Mouse (Mus musculus): ENCODE measurements around the gene BC024063.
A peak's percentile ranks its signal among the peaks of the same experiment; 100 is the strongest.
"Not testable (repeated sequence)": the region's sequence is repeated elsewhere in the genome, so short reads cannot be mapped to it uniquely, and the experiment has no call there.

BC024063 gene

DNA sequence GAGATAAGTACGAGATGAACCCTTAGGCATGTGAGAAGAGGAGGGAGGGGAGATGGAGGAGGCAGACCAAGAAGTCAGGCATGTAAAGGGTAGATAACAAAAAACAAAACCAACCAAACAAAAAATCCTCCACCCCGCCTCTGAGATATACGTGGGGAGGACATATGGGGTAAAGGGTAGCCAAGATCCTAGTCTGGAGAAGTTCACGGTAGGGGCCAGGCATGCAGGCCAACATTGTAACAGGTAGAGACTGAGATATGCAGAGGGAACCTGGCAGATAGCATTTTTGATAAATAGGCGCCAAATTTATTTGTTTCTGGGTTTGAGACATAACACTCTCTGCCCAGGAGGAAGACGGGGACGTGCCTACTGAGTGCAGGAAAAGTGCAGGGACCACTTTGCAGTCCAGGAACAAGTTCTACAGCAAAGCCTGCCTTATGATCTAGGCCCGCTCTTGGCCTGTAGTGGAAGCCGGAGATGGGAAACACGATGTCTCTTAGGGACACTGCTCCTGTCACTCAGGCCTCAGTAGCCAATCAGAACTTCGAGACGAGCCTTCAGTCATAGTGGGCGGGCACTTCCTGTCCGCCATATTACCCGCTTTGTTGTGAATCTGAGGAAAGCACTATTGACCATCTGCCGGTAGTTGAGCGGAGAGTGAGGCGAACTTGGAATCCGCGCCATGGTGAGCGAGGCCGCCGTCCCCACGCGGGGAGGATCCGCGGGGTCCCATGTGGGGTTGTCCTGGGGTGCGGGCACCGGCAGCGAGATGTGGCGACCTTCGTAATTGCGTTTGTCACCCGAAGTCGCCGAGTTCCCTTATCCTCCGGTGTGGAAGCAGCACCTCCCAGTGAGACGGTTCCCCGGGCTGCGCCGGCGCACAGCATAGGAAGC, at the start of gene BC024063:
Gene BC024063, plus strand, starts transcription at position 626 of the 894 bp plus-strand sequence.
- peak; percentile 73 for DNase-seq (ENCODE audit: low read depth)

DNA sequence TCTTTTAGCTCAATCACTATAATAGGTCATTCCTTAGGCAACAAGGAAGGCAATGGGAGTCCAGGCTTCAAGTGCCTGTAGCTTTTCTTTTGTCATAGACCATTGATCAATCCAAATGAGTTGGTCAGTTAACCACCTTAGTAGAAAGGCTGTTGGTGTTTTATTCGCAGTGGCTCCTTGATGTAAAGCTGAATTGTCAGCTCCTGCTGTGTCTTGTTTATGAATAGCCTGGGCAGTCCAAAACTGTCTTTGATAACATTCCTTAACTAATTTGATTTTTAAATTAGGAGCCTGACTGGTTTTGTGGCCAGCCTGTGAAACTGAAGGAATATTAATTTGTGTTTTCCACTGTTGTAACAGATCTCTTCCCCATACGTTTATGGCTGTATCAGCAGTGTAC, 41.0 kb upstream of the BC024063 start:
- DNase-seq (ENCODE audit: low read depth) = no peak

DNA sequence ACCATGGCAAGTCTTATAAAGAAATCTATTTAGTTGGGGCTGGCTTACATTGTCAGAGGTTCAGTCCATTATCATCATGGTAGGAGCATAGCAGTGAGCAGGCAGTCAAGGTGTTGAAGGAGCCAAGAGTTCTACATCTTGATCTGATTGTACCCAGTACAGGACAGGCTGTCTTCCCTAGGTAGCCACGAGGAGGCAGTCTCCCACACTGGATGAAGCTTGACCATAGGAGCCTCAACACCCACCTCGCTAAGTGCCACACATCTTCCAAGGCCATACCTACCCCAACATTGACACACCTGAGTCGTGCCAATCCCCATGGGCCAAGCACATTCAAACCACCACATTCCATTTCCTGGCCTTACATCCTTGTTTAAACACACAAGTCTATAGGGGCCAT, 36.5 kb upstream of the BC024063 start:
- DNase-seq (ENCODE audit: low read depth) = no peak

- peak; percentile 93 for DNase-seq (ENCODE audit: low read depth)
These were observed 35.3 kb upstream of the BC024063 start, which contains the start of gene Zfp873 for GRCm38 (mm10) chr10:82047597-82048459. TSS of gene Zfp873 (plus strand) at chr10:82048123.

DNA sequence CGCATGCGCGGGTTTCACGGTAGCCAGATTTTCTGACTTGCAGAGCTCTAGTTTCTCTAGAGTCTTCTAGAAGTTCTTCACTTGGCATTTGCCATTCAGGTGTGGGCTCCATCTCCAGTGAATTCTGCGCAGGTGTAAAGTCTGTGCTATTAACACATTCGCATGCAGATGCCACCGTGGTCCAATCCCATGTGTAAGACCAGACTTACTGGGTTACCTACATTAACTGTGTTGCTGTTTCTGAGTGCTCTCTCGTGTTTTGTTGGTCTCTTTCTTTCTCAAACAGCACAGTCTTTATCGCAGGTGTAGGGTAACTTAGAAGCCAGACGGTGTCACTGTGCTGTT, 34.7 kb upstream of the BC024063 start:
- DNase-seq (ENCODE audit: low read depth) = not testable (repeated sequence)

DNA sequence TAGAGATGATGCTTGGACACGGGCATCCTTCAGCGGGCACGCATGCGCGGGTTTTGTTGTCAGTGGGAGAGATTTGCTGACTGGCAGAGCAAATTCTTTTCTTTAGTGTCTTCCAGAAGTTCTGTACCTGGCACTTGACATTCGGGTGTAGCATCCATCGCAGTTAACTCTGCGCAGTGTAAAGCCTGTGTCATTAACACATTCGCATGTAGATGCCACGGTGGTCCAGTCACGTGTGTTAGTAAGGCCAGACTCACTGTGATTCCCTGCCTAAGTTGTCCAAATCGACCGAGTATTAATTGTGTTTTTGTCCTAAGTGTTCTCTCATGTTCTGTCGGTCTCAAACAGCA, 444 bp downstream of the BC024063 start:
- not testable (repeated sequence) for DNase-seq (ENCODE audit: low read depth)

DNA sequence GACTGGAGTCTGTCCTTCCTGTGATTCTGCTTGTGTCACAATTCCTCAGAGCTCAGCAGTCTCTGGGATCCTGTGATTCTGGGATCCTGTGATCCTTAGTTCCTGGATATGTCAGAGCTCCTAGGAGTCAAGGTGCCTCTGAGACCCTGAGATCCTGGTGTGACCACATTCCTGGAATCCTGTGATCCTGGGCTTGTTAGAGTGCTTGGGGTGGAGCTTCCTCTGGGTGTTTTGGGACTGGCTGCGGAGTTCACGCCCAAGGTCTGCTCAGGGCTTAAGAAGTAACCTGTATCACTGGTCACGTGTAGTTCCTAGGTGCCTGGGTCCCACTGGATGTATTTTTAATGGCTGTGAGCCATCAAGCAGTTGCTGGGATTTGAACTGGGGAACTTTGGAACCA, 34.1 kb downstream of the BC024063 start:
- DNase-seq (ENCODE audit: low read depth) = no peak

DNA sequence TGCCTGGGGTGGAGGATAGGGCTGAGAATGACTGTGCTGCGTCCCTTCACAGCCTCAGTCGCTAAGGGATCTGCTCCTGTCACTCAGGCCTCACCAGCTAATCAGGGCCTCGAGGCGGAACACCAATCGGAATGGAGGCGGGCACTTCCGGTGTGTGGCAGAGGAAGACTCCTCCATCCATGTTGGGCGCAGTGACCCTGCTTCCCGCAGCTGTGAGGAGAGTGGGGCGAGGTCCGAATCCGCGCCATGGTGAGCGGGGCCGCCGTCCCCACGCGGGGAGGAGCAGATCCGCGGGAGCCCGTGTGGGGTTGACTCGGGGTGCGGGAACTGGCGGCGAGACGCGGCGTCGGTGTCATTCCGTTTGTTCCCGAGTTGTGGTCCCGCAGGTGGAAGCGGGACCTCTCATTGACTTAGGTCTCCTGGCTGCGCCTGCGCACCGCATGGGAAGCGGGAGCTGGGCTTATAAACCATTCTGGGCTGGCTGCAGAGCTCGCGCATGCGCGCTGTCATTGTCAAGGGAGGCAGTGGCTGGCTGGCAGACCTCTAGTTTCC, 44.8 kb downstream of the BC024063 start, which contains the start of gene AU041133:
Gene AU041133, plus strand, starts transcription at position 164 of the 552 bp plus-strand sequence.
- DNase-seq (ENCODE audit: low read depth) = peak; percentile 87

DNA sequence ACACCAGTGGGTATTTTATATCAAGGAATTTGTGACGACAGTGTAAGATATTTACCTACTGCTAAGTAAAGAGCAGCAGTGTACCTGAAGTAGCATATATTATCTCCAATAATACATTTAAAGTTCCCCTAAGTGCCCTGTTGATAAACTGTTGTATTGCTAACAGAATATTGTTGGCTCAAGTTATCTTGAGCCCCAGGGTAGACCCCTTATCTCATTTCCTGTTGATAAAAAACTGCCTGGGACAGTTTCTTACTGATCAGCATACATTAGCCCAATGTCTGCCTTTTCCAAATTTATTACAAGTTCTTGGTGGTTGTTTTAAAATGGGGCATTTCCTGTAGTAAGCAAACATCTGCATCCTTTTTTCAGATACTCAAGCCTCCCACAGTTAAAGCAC, 62.1 kb downstream of the BC024063 start:
- DNase-seq (ENCODE audit: low read depth) = no peak

DNA sequence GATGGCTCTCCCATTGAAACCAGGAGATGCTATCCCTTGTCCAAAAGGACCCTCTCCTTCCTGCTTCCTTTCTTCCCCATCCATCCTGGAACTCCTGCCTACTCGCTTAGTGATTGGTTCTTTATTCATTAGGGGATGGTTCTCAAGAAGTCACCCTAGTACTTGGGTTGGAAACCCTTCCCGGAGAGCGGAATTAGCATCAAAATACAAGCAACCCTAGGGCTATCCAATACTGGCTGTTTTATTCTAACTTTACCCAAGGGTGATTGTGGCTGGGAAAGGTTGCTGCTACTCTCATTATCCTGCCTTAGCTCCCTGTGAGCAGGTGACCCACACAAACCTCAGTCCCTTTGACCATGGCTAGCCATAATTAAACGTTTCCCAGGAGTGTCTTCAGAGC, 64.4 kb downstream of the BC024063 start:
- no peak for DNase-seq (ENCODE audit: low read depth)
